Mouse (Mus musculus): Measurements from ENCODE around the gene Klrb1c. TPM values are rescaled to one million over a fixed set of nuclear protein-coding genes. Genes with fewer than 3 reads are reported as not detected.

Gene Klrb1c
- 0.77 and 6.6 TPM in 2 replicates for polyA plus RNA-seq (2011; ENCODE audit: insufficient read depth, insufficient read length, low replicate concordance, missing spikeins)

- WGBS, result 74% methylated on average over 2 of the region's 2 CpGs
- no peaks in the 10 kb centered on the region; the same call in 1 of the 2 replicates for H3K4me1 ChIP-seq (ENCODE audit: control insufficient read depth, insufficient read depth, low read length)
- no peak within 1 kb of the TSS for H3K4me3 ChIP-seq (replicated peaks; ENCODE audit: control insufficient read depth, low read depth, low read length)
- no peak within 1 kb of the TSS for H3K27ac ChIP-seq (ENCODE audit: control insufficient read depth, insufficient read depth, low read depth, low read length, poor library complexity)
- TF ChIP-seq POLR2A (IDR thresholded peaks at IDR 0.05; ENCODE audit: borderline replicate concordance, control insufficient read depth, low read depth, low read length) (no peak), CTCF (IDR thresholded peaks at IDR 0.05; ENCODE audit: control insufficient read depth, insufficient read depth, low read length) (no peak)
These were observed at the start of gene Klrb1c for GRCm38 (mm10) chr6:128789115-128789514. TSS of gene Klrb1c (minus strand) at chr6:128789215.

GRCm38 (mm10) chr6:128837454-128838341, 48.7 kb upstream of the Klrb1c start:
- Histone ChIP-seq H3K4me3 (replicated peaks; ENCODE audit: control insufficient read depth, low read depth, low read length) (peak overlapping the region; percentile 86), H3K27ac (ENCODE audit: control insufficient read depth, insufficient read depth, low read depth, low read length, poor library complexity) (peak overlapping the region; percentile 89; the same call in 1 of the 2 replicates), H3K4me1 (ENCODE audit: control insufficient read depth, insufficient read depth, low read length) (no peaks in the 10 kb centered on the region; the same call in 1 of the 2 replicates)
- WGBS, result 7% methylated on average over 14 of the region's 14 CpGs
- TF ChIP-seq CTCF (IDR thresholded peaks at IDR 0.05; ENCODE audit: control insufficient read depth, insufficient read depth, low read length), result no peak
- no peak for TF ChIP-seq POLR2A (IDR thresholded peaks at IDR 0.05; ENCODE audit: borderline replicate concordance, control insufficient read depth, low read depth, low read length)

- 69% methylated on average over 6 of the region's 6 CpGs for WGBS
- Histone ChIP-seq H3K4me3 (replicated peaks; ENCODE audit: control insufficient read depth, low read depth, low read length) (no peak overlapping the region), H3K4me1 (ENCODE audit: control insufficient read depth, insufficient read depth, low read length) (no peaks in the 10 kb centered on the region; the same call in 1 of the 2 replicates), H3K27ac (ENCODE audit: control insufficient read depth, insufficient read depth, low read depth, low read length, poor library complexity) (no peak overlapping the region)
- TF ChIP-seq CTCF (IDR thresholded peaks at IDR 0.05; ENCODE audit: control insufficient read depth, insufficient read depth, low read length) (no peak), POLR2A (IDR thresholded peaks at IDR 0.05; ENCODE audit: borderline replicate concordance, control insufficient read depth, low read depth, low read length) (no peak)
These were observed 47.9 kb upstream of the Klrb1c start for GRCm38 (mm10) chr6:128836955-128837334.

GRCm38 (mm10) chr6:128836191-128836954, 47.4 kb upstream of the Klrb1c start:
- TF ChIP-seq CTCF (IDR thresholded peaks at IDR 0.05; ENCODE audit: control insufficient read depth, insufficient read depth, low read length) (no peak), POLR2A (IDR thresholded peaks at IDR 0.05; ENCODE audit: borderline replicate concordance, control insufficient read depth, low read depth, low read length) (no peak)
- 9% methylated on average over 8 of the region's 8 CpGs for WGBS
- no peak overlapping the region for H3K4me3 ChIP-seq (replicated peaks; ENCODE audit: control insufficient read depth, low read depth, low read length)
- no peak overlapping the region for H3K27ac ChIP-seq (ENCODE audit: control insufficient read depth, insufficient read depth, low read depth, low read length, poor library complexity)
- H3K4me1 ChIP-seq (ENCODE audit: control insufficient read depth, insufficient read depth, low read length), result no peaks in the 10 kb centered on the region; the same call in 1 of the 2 replicates

- H3K27ac ChIP-seq (ENCODE audit: control insufficient read depth, insufficient read depth, low read depth, low read length, poor library complexity), result no peak overlapping the region; the same call in 1 of the 2 replicates
These were observed 46.6 kb upstream of the Klrb1c start for GRCm38 (mm10) chr6:128835571-128835970.

GRCm38 (mm10) chr6:128833046-128833445, 44.0 kb upstream of the Klrb1c start:
- 51% methylated on average over 10 of the region's 10 CpGs for WGBS
- H3K4me1 ChIP-seq (ENCODE audit: control insufficient read depth, insufficient read depth, low read length), result no peaks in the 10 kb centered on the region; the same call in 1 of the 2 replicates
- TF ChIP-seq POLR2A (IDR thresholded peaks at IDR 0.05; ENCODE audit: borderline replicate concordance, control insufficient read depth, low read depth, low read length) (no peak), CTCF (IDR thresholded peaks at IDR 0.05; ENCODE audit: control insufficient read depth, insufficient read depth, low read length) (no peak)
- no peak overlapping the region for H3K4me3 ChIP-seq (replicated peaks; ENCODE audit: control insufficient read depth, low read depth, low read length)
- H3K27ac ChIP-seq (ENCODE audit: control insufficient read depth, insufficient read depth, low read depth, low read length, poor library complexity), result no peak overlapping the region

More at GRCm38 (mm10) chr6:128835571-128835970, 46.6 kb upstream of the Klrb1c start:
- TF ChIP-seq CTCF (IDR thresholded peaks at IDR 0.05; ENCODE audit: control insufficient read depth, insufficient read depth, low read length) (no peak), POLR2A (IDR thresholded peaks at IDR 0.05; ENCODE audit: borderline replicate concordance, control insufficient read depth, low read depth, low read length) (no peak)
- H3K4me3 ChIP-seq (replicated peaks; ENCODE audit: control insufficient read depth, low read depth, low read length), result no peak overlapping the region
- WGBS, result 29% methylated on average over 4 of the region's 4 CpGs
- no peaks in the 10 kb centered on the region; the same call in 1 of the 2 replicates for H3K4me1 ChIP-seq (ENCODE audit: control insufficient read depth, insufficient read depth, low read length)

GRCm38 (mm10) chr6:128829837-128830236, 40.8 kb upstream of the Klrb1c start:
- WGBS, result 38% methylated on average over 4 of the region's 4 CpGs
- TF ChIP-seq POLR2A (IDR thresholded peaks at IDR 0.05; ENCODE audit: borderline replicate concordance, control insufficient read depth, low read depth, low read length) (no peak), CTCF (IDR thresholded peaks at IDR 0.05; ENCODE audit: control insufficient read depth, insufficient read depth, low read length) (no peak)
- Histone ChIP-seq H3K4me3 (replicated peaks; ENCODE audit: control insufficient read depth, low read depth, low read length) (no peak overlapping the region), H3K27ac (ENCODE audit: control insufficient read depth, insufficient read depth, low read depth, low read length, poor library complexity) (no peak overlapping the region), H3K4me1 (ENCODE audit: control insufficient read depth, insufficient read depth, low read length) (no peaks in the 10 kb centered on the region; the same call in 1 of the 2 replicates)

GRCm38 (mm10) chr6:128826781-128827180, 37.8 kb upstream of the Klrb1c start:
- Histone ChIP-seq H3K4me3 (replicated peaks; ENCODE audit: control insufficient read depth, low read depth, low read length) (no peak overlapping the region), H3K4me1 (ENCODE audit: control insufficient read depth, insufficient read depth, low read length) (no peaks in the 10 kb centered on the region), H3K27ac (ENCODE audit: control insufficient read depth, insufficient read depth, low read depth, low read length, poor library complexity) (no peak overlapping the region)
- no peak for TF ChIP-seq POLR2A (IDR thresholded peaks at IDR 0.05; ENCODE audit: borderline replicate concordance, control insufficient read depth, low read depth, low read length)
- TF ChIP-seq CTCF (IDR thresholded peaks at IDR 0.05; ENCODE audit: control insufficient read depth, insufficient read depth, low read length), result no peak
- WGBS, result 52% methylated on average over 3 of the region's 3 CpGs
